In the genomic region with DNA sequence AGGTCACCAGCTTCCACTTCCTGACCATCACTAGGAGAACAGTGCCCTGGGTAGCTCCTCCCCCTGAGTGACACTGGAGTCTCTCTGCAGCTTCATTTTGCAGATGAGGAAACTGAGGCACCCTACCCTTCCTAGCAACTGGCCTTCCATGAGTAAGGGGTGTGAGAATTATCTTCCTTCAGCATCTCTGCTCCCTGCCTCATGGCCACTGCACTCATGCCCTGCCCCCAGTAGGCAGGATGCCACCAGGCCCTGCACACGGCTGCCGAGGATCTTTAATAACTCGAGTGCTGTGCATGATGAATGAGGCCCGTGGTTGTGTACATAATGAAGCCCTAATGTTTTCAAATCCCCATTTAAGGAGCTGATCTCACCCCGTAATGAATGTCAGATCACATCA, we compare ENCODE assay signal across 15 mouse cellular contexts.
"Had no signal": no experiment of that assay in that cellular context is flagged by ENCODE, and none has a peak within 500 bp of the region (broad histone marks: within the 10 kb centered on the region; RNA-seq: fewer than 3 reads in every experiment).

No protein-coding gene starts in this region.

- H3K36me3 ChIP-seq: limb, embryonic 15.5 days; midbrain, embryonic 13.5 days had no signal

- DNase-seq: layer of hippocampus, adult 9-11 months; liver, postnatal 0 days; lung, embryonic 14.5 days; thymus, adult 2 months; thymus, postnatal 14 days; thymus, postnatal 4 days had no signal

- ATAC-seq: inflammation-experienced regulatory T-cells, adult 6 months; liver, postnatal 0 days; lung, postnatal 0 days; midbrain, embryonic 13.5 days had no signal

- H3K9ac ChIP-seq: limb, embryonic 15.5 days; liver, embryonic 14.5 days; liver, postnatal 0 days; lung, embryonic 14.5 days; midbrain, embryonic 13.5 days had no signal

- H3K9me3 ChIP-seq: limb, embryonic 15.5 days; midbrain, embryonic 13.5 days had no signal

- H3K4me2 ChIP-seq: limb, embryonic 15.5 days; liver, embryonic 11.5 days; lung, embryonic 14.5 days; midbrain, embryonic 13.5 days had no signal

- H3K4me3 ChIP-seq: layer of hippocampus, adult 2 months; limb, embryonic 15.5 days; midbrain, embryonic 13.5 days had no signal

- H3K27ac ChIP-seq: layer of hippocampus, adult 2 months; limb, embryonic 15.5 days; liver, embryonic 14.5 days; macrophage; midbrain, embryonic 13.5 days; stomach, postnatal 0 days had no signal
